Mouse (Mus musculus) liver, postnatal 0 days (tissue): ENCODE measurements around the gene P4ha2.

ENCODE experiments used
- CTCF ChIP-seq: sonication (generic); IDR thresholded peaks from 2 replicates; pipeline ENCODE4 v1.5.1; 2016; ENCODE audit warnings: antibody characterized with exemption, low read depth
- EP300 ChIP-seq: IDR thresholded peaks from 2 replicates; pipeline ENCODE4 v1.6.1; 2016; ENCODE audit warnings: antibody characterized with exemption, low read depth, mild to moderate bottlenecking

DNA sequence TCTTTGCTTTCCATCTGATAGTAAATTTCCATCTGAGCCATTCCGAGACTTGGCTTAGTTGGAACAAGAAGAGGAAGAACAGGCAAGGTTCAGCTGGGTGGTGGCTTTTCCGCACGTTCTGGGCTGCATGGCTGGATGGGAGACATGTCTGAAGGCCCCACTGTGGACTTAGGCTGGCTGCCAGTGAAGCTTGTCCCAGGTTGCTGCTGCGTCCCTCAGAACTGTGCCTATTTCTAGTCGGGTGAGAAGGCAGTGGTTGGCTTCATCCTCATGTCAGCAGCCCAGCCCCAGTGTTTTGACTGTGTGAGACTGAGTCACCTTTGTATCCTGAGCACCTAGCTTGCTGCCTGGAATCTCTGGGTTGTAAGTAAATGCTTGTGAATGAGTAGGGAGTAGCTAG is 9.0 kb downstream of the P4ha2 start:
- no peak for TF ChIP-seq EP300
- TF ChIP-seq CTCF: no peak
